Comparison of ENCODE assay signal across 10 mouse cellular contexts in the genomic region with DNA sequence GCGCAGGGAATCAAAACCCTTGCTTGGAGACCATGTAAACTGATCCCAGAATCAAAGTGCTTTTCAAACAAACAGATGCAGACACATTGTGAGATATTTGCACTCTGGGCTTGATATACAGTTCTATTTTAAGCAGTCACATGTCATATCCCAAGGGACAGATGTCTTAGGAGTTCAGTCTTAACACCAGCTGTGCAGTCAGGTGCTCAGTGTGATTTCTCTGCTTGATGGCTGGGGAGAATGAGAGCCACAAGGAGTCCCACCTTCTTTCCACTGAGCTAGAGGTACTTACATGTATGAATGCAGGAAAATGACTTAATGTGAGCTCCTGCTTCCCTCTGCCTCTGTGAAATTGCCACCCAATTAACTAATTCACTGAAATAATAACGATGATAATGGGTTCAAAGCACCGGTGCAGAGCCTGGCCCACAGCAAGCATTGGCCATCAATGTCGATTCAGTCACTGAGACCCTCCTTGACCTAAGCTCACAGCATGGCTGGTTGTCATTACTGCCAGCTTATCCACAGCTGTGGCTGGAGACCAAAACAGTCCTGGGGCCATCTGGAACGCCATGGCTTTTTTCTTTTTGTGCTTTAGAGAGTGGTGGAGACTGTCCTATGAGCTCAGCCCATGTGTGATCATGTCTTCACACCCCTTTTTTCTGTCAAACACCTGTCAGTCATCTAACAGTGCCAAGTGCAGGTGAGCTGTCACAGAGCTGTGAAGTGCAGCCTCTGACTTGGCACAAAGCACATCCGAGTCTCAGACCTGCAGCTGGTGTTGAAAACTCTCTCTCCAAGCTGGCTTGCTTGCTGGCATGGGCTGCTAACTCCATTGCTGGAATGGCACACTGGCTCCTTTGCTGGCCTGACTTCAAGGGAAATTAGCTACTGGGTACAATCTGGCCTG.
A peak's percentile ranks its signal among the peaks of the same experiment; 100 is the strongest.
DNase-seq lines count a peak whose midpoint lies in the region; ATAC-seq and TF ChIP-seq lines count a peak whose summit lies in the region.
"Had no signal": no experiment of that assay in that cellular context is flagged by ENCODE, and none has a peak within 500 bp of the region (broad histone marks: within the 10 kb centered on the region; RNA-seq: fewer than 3 reads in every experiment).

No protein-coding gene starts in this region.

- ATAC-seq in hindbrain, embryonic 11.5 days (ENCODE audit: low FRiP score): no peak
- peak; percentile 97 for ATAC-seq in forebrain, embryonic 14.5 days
- ATAC-seq in hindbrain, postnatal 0 days: peak; percentile 93
- no peak for ATAC-seq in erythroblast, adult 5-6 weeks (replicated peaks; ENCODE audit: low FRiP score, poor library complexity, severe bottlenecking)

- DNase-seq in hindbrain, embryonic 11.5 days (ENCODE audit: low spot score): peak; percentile 4
- no peak for DNase-seq in hindbrain, embryonic 10.5 days (ENCODE audit: low spot score)
- DNase-seq in forebrain, embryonic 14.5 days (ENCODE audit: low spot score): peak; percentile 86
- DNase-seq in hindbrain, postnatal 0 days (ENCODE audit: low spot score): peak; percentile 88
- peak; percentile 28 for DNase-seq in retina, embryonic 14.5 days (ENCODE audit: low spot score)
- DNase-seq in urinary bladder, adult 2 months (ENCODE audit: low spot score): no peak
- no peak for DNase-seq in ovary, adult 18-20 months (ENCODE audit: low spot score)
- DNase-seq: gastrocnemius, postnatal 36 days had no signal

- TF ChIP-seq CTCF in hindbrain, postnatal 0 days (IDR thresholded peaks at IDR 0.05; ENCODE audit: low read depth): no peak

- no peak overlapping the region for H3K4me3 ChIP-seq in hindbrain, embryonic 11.5 days (ENCODE audit: low read depth, low read length)
- H3K4me3 ChIP-seq in hindbrain, embryonic 10.5 days: no peak overlapping the region
- H3K4me3 ChIP-seq in forebrain, embryonic 14.5 days (ENCODE audit: low read depth, low read length): no peak overlapping the region
- H3K4me3 ChIP-seq in hindbrain, postnatal 0 days (ENCODE audit: low read length): no peak overlapping the region
- H3K4me3 ChIP-seq: liver, embryonic 15.5 days had no signal

- no peak overlapping the region for H3K4me2 ChIP-seq in hindbrain, embryonic 11.5 days (replicated peaks; ENCODE audit: low read depth, low read length)
- H3K4me2 ChIP-seq in forebrain, embryonic 14.5 days (ENCODE audit: low read length): no peak overlapping the region
- H3K4me2 ChIP-seq in hindbrain, postnatal 0 days (ENCODE audit: low read depth, low read length): no peak overlapping the region
- H3K4me2 ChIP-seq: liver, embryonic 15.5 days had no signal

- H3K27ac ChIP-seq in hindbrain, embryonic 11.5 days (ENCODE audit: low read depth, low read length): no peak overlapping the region
- H3K27ac ChIP-seq in hindbrain, embryonic 10.5 days: no peak overlapping the region
- peak overlapping the region; percentile 57 for H3K27ac ChIP-seq in forebrain, embryonic 14.5 days (ENCODE audit: low read depth, low read length)
- no peak overlapping the region for H3K27ac ChIP-seq in hindbrain, postnatal 0 days
- H3K27ac ChIP-seq: liver, embryonic 15.5 days had no signal

- 72% methylated on average over 6 of the region's 6 CpGs for WGBS in hindbrain, embryonic 11.5 days
- 78% methylated on average over 6 of the region's 6 CpGs for WGBS in hindbrain, embryonic 10.5 days
- WGBS in forebrain, embryonic 14.5 days: 34% methylated on average over 6 of the region's 6 CpGs
- WGBS in hindbrain, postnatal 0 days: 39% methylated on average over 6 of the region's 6 CpGs

- no peaks in the 10 kb centered on the region for H3K36me3 ChIP-seq in hindbrain, embryonic 11.5 days (ENCODE audit: control insufficient read depth, insufficient read depth, low read length)
- H3K36me3 ChIP-seq in hindbrain, embryonic 10.5 days: no peaks in the 10 kb centered on the region
- no peaks in the 10 kb centered on the region for H3K36me3 ChIP-seq in forebrain, embryonic 14.5 days (ENCODE audit: control insufficient read depth, insufficient read depth, low read length)
- no peaks in the 10 kb centered on the region for H3K36me3 ChIP-seq in hindbrain, postnatal 0 days (ENCODE audit: insufficient read depth, low read length)
- H3K36me3 ChIP-seq: liver, embryonic 15.5 days had no signal

- H3K4me1 ChIP-seq in hindbrain, embryonic 11.5 days (replicated peaks; ENCODE audit: control insufficient read depth, insufficient read depth, low read length): no peaks in the 10 kb centered on the region
- no peaks in the 10 kb centered on the region for H3K4me1 ChIP-seq in hindbrain, embryonic 10.5 days (replicated peaks)
- peaks cover 11% of the 10 kb centered on the region; the same call in 1 of the 2 replicates for H3K4me1 ChIP-seq in forebrain, embryonic 14.5 days (ENCODE audit: control insufficient read depth, insufficient read depth, low read length)
- H3K4me1 ChIP-seq in hindbrain, postnatal 0 days (ENCODE audit: insufficient read depth, low read length): peaks cover 4% of the 10 kb centered on the region; the same call in 1 of the 2 replicates
- H3K4me1 ChIP-seq: liver, embryonic 15.5 days had no signal

- no peak overlapping the region for H3K9ac ChIP-seq in hindbrain, embryonic 11.5 days (ENCODE audit: low read depth, low read length)
- H3K9ac ChIP-seq in forebrain, embryonic 14.5 days (ENCODE audit: low read length): no peak overlapping the region
- no peak overlapping the region for H3K9ac ChIP-seq in hindbrain, postnatal 0 days (replicated peaks; ENCODE audit: low read length)
- H3K9ac ChIP-seq: liver, embryonic 15.5 days had no signal

- H3K9me3 ChIP-seq in hindbrain, embryonic 11.5 days (ENCODE audit: control insufficient read depth, low read length): no peaks in the 10 kb centered on the region
- no peaks in the 10 kb centered on the region for H3K9me3 ChIP-seq in hindbrain, embryonic 10.5 days
- H3K9me3 ChIP-seq in forebrain, embryonic 14.5 days (replicated peaks; ENCODE audit: control insufficient read depth, low read length): no peaks in the 10 kb centered on the region
- no peaks in the 10 kb centered on the region for H3K9me3 ChIP-seq in hindbrain, postnatal 0 days (ENCODE audit: low read length)
- H3K9me3 ChIP-seq: liver, embryonic 15.5 days had no signal

- H3K27me3 ChIP-seq in hindbrain, embryonic 11.5 days (ENCODE audit: control insufficient read depth, insufficient read depth, low read length): no peaks in the 10 kb centered on the region
- no peaks in the 10 kb centered on the region for H3K27me3 ChIP-seq in hindbrain, embryonic 10.5 days (ENCODE audit: insufficient read depth, poor library complexity, severe bottlenecking)
- no peaks in the 10 kb centered on the region for H3K27me3 ChIP-seq in forebrain, embryonic 14.5 days (replicated peaks; ENCODE audit: control insufficient read depth, insufficient read depth, low read length)
- no peaks in the 10 kb centered on the region for H3K27me3 ChIP-seq in hindbrain, postnatal 0 days (ENCODE audit: insufficient read depth, low read length)
- H3K27me3 ChIP-seq: liver, embryonic 15.5 days had no signal

Comparison
In these comparisons a context has a peak if more than half of its experiments do, and no peak if none do; other contexts are left out.
1. ATAC-seq: peak in forebrain, embryonic 14.5 days (single experiment) and hindbrain, postnatal 0 days (single experiment); none in hindbrain, embryonic 11.5 days (single experiment) and erythroblast, adult 5-6 weeks (single experiment).
2. DNase-seq: peak in hindbrain, embryonic 11.5 days (single experiment), forebrain, embryonic 14.5 days (single experiment), hindbrain, postnatal 0 days (single experiment) and retina, embryonic 14.5 days (single experiment); none in hindbrain, embryonic 10.5 days (single experiment), urinary bladder, adult 2 months (single experiment) and ovary, adult 18-20 months (single experiment).